Comparison of ENCODE assay signal across 7 mouse cellular contexts in the genomic region with DNA sequence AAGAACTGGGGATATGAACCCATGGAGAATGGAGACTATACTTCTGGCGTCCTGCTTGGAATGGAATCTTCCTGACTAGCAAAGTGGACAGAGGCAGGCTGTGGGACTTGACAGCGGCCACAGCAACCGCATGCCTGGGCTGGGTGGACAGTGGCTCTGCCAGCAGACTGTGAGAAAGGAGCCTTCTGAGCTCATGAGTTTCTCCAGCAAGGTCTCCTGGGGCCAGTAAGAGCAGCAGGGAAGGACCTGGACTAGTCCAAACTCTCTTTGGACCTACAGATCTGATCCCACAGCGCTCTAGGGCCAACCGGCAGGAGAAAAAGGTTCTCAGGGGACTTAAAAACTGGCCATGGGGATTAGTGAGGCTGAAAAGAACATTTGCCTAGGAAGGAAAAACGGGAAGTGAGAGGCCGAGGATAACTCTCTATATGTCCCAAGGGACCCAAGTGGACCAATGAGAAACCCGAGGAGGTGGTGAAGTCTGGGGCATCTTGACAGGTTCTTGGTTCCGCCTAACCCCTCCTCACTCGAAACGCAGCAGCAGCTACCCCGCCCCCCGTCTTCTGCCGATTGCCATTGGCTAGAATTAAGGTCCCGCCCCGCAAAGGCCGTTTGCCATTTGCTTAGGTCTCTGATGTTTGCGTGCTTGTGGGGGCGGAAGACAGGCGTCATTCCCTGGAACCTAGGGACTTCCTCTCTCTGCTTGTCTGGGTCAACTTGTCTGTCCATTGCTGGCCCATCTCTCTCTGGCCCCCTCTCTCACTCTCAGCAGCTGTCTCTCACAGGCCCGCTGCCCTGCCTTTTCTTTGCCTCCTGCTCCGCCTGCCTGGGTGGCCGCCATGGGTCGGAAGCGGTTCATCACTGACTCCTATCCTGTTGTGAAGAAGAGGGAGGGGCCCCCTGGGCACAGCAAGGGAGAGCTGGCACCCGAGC. TPM values are rescaled to one million over a fixed set of nuclear protein-coding genes. Genes with fewer than 3 reads are reported as not detected.
DNase-seq lines count a peak whose midpoint lies in the region; ATAC-seq lines count a peak whose summit lies in the region.

A gene (plus strand): TSS at position 647 of the 933 bp plus-strand sequence.

- peak within 1 kb of the TSS; percentile 66 for H3K4me3 ChIP-seq in embryonic facial prominence, embryonic 10.5 days
- peak within 1 kb of the TSS; percentile 68 for H3K4me3 ChIP-seq in limb, embryonic 10.5 days
- H3K4me3 ChIP-seq in midbrain, embryonic 13.5 days (replicated peaks), result peak within 1 kb of the TSS; percentile 60

- H3K27me3 ChIP-seq in embryonic facial prominence, embryonic 10.5 days (replicated peaks; ENCODE audit: low read depth, poor library complexity, severe bottlenecking), result peaks cover 35% of the 10 kb centered on the region
- H3K27me3 ChIP-seq in limb, embryonic 10.5 days (ENCODE audit: low read depth, poor library complexity, severe bottlenecking), result peaks cover 37% of the 10 kb centered on the region
- H3K27me3 ChIP-seq in midbrain, embryonic 13.5 days, result peaks cover 37% of the 10 kb centered on the region

- WGBS in embryonic facial prominence, embryonic 10.5 days, result 12% methylated on average over 26 of the region's 26 CpGs
- 14% methylated on average over 26 of the region's 26 CpGs for WGBS in limb, embryonic 10.5 days
- WGBS in midbrain, embryonic 13.5 days, result 10% methylated on average over 26 of the region's 26 CpGs

- peak within 1 kb of the TSS; percentile 86 for H3K4me2 ChIP-seq in midbrain, embryonic 13.5 days (replicated peaks)

- H3K4me1 ChIP-seq in embryonic facial prominence, embryonic 10.5 days, result peaks cover 47% of the 10 kb centered on the region
- H3K4me1 ChIP-seq in limb, embryonic 10.5 days, result peaks cover 50% of the 10 kb centered on the region
- H3K4me1 ChIP-seq in midbrain, embryonic 13.5 days (replicated peaks), result peaks cover 11% of the 10 kb centered on the region

- peak within 1 kb of the TSS; percentile 75 for H3K9ac ChIP-seq in midbrain, embryonic 13.5 days (replicated peaks)

- no peaks in the 10 kb centered on the region for H3K36me3 ChIP-seq in embryonic facial prominence, embryonic 10.5 days (replicated peaks)
- no peaks in the 10 kb centered on the region for H3K36me3 ChIP-seq in limb, embryonic 10.5 days
- no peaks in the 10 kb centered on the region for H3K36me3 ChIP-seq in midbrain, embryonic 13.5 days

- DNase-seq in adrenal gland, postnatal 10 days, result peak; percentile 97
- peak; percentile 93 for DNase-seq in embryonic facial prominence, embryonic 10.5 days (ENCODE audit: low spot score)
- peak; percentile 58 for DNase-seq in gonadal fat pad, adult 2 months (ENCODE audit: low read depth)
- DNase-seq in kidney, adult 11 months, result peak; percentile 98
- peak; percentile 89 for DNase-seq in limb, embryonic 10.5 days (ENCODE audit: low spot score)
- DNase-seq in spleen, adult 12 weeks (ENCODE audit: low spot score), result peak; percentile 88

- H3K27ac ChIP-seq in embryonic facial prominence, embryonic 10.5 days (replicated peaks), result peak within 1 kb of the TSS; percentile 78
- peak within 1 kb of the TSS; percentile 85 for H3K27ac ChIP-seq in limb, embryonic 10.5 days
- peak within 1 kb of the TSS; percentile 79 for H3K27ac ChIP-seq in midbrain, embryonic 13.5 days

- H3K9me3 ChIP-seq in embryonic facial prominence, embryonic 10.5 days, result no peaks in the 10 kb centered on the region
- H3K9me3 ChIP-seq in limb, embryonic 10.5 days (replicated peaks), result no peaks in the 10 kb centered on the region
- H3K9me3 ChIP-seq in midbrain, embryonic 13.5 days, result no peaks in the 10 kb centered on the region

- ATAC-seq in midbrain, embryonic 13.5 days, result peak; percentile 92

RNA-seq across cellular contexts. Expression of the gene that starts here (rescaled TPM):
- 10 to 100 TPM; 34.7 to 35.6 TPM for total RNA-seq in adrenal gland, postnatal 10 days (2021)
- polyA plus RNA-seq in embryonic facial prominence, embryonic 10.5 days (2016; fragmentation: Nextera tagmentation; extraction: Ambion mirVana), result 13.7 and 15.1 TPM in 2 replicates
- polyA plus RNA-seq in gonadal fat pad, adult 2 months (2012; rRNA removed), result 111 and 164 TPM in 2 replicates
- polyA plus RNA-seq in limb, embryonic 10.5 days (2016; fragmentation: Nextera tagmentation; extraction: Ambion mirVana), result 14.0 and 16.2 TPM in 2 replicates
- 14.5 and 15.3 TPM in 2 replicates for polyA plus RNA-seq in midbrain, embryonic 13.5 days (2015; fragmentation: Nextera tagmentation; extraction: Ambion mirVana)

Comparison
In these comparisons a context has a peak if more than half of its experiments do, and no peak if none do; other contexts are left out.
1. Peak in every context shown above with its lines: DNase-seq, ATAC-seq, H3K4me3 ChIP-seq and H3K27ac ChIP-seq.